Mouse (Mus musculus) kidney, adult 2 months (tissue): Measurements from ENCODE around the gene Rfx2. TPM values are rescaled to one million over a fixed set of nuclear protein-coding genes. Genes with fewer than 3 reads are reported as not detected.
A peak's percentile ranks its signal among the peaks of the same experiment; 100 is the strongest.

Experiments used
- DNase-seq: peaks from one replicate; pipeline ENCODE4 v3.0.0; 2021
- H3K27ac ChIP-seq: fragments of 200-500 bp; 2 replicates; pipeline ENCODE4 v1.5.1; 2012; ENCODE audit warnings: low read depth, low read length, control low read depth, inconsistent platforms; ENCODE audit not compliant: insufficient read depth
- H3K27me3 ChIP-seq: fragments of 200-500 bp; replicated peaks from 2 replicates; pipeline ENCODE4 v1.6.1; 2012; ENCODE audit warnings: mild to moderate bottlenecking, moderate library complexity, low read length, inconsistent platforms; ENCODE audit not compliant: control insufficient read depth, insufficient read depth
- H3K36me3 ChIP-seq: fragments of 200-500 bp; 2 replicates; pipeline ENCODE4 v1.6.1; 2012; ENCODE audit warnings: mild to moderate bottlenecking, moderate library complexity, low read length, inconsistent platforms; ENCODE audit not compliant: control insufficient read depth, insufficient read depth
- H3K4me1 ChIP-seq: fragments of 200-500 bp; 2 replicates; pipeline ENCODE4 v1.6.1; 2011; ENCODE audit warnings: low read length; ENCODE audit not compliant: control insufficient read depth, insufficient read depth
- H3K4me3 ChIP-seq: fragments of 200-500 bp; 2 replicates; pipeline ENCODE4 v1.5.1; 2011; ENCODE audit warnings: mild to moderate bottlenecking, low read depth, low read length, control low read depth; ENCODE audit not compliant: insufficient read depth
- CTCF ChIP-seq: fragments of 200-500 bp; conservative IDR thresholded peaks from 2 replicates; pipeline ENCODE4 v1.5.1; 2011; ENCODE audit warnings: low read depth, mild to moderate bottlenecking, control low read depth, low read length, moderate library complexity, mixed read lengths; ENCODE audit not compliant: insufficient read depth, insufficient read length
- POLR2A ChIP-seq: fragments of 200-500 bp; IDR thresholded peaks from one replicate; pipeline ENCODE4 v1.6.1; 2011; ENCODE audit warnings: low read depth, low read length, control low read depth
- WGBS: fragments of 180-500 bp; shearing (Covaris S2); methylation state at CpG from one replicate; pipeline ENCODE4 v1.1.7; 2018; 5-methylcytosine and 5-hydroxymethylcytosine counted together
- polyA plus RNA-seq: library from polyadenylated mRNA; depleted of rRNA; stranded (reverse); fragments of >200 nt; gene quantifications from 2 replicates; pipeline ENCODE4 v1.2.3, GENCODE M21; 2012

Gene Rfx2
- polyA plus RNA-seq, 1 experiment: 4.8 TPM

- Histone ChIP-seq H3K36me3 (no peaks in the 10 kb centered on the region), H3K27me3 (no peaks in the 10 kb centered on the region), H3K4me1 (0 out of 2 replicates have a peak, but pooled peaks cover 7% of the 10 kb centered on the region), H3K4me3 (no peak overlapping the region), H3K27ac (no peak overlapping the region)
- DNase-seq: peak; percentile 75
- TF ChIP-seq POLR2A (no peak), CTCF (peak; percentile 100)
- WGBS: 7% methylated on average over 9 of the region's 9 CpGs
Measured at GRCm38 (mm10) chr17:56808518-56808917, 22.3 kb downstream of the Rfx2 start.

GRCm38 (mm10) chr17:56805784-56806183 lies 25.0 kb downstream of the Rfx2 start:
- 86% methylated on average over 1 of the region's 1 CpGs for whole genome bisulfite sequencing
- no peak for DNase-seq
- 0 out of 2 replicates have a peak, but pooled peaks cover 7% of the 10 kb centered on the region for H3K4me1 ChIP-seq
- no peak overlapping the region for H3K4me3 ChIP-seq
- H3K27me3 ChIP-seq: no peaks in the 10 kb centered on the region
- no peaks in the 10 kb centered on the region for H3K36me3 ChIP-seq
- no peak for TF ChIP-seq CTCF
- no peak for TF ChIP-seq POLR2A
- H3K27ac ChIP-seq: no peak overlapping the region

- Histone ChIP-seq H3K27me3 (no peaks in the 10 kb centered on the region), H3K4me3 (no peak overlapping the region), H3K27ac (no peak overlapping the region), H3K4me1 (no peaks in the 10 kb centered on the region), H3K36me3 (no peaks in the 10 kb centered on the region)
- DNase-seq: no peak
- no peak for TF ChIP-seq POLR2A
- TF ChIP-seq CTCF: no peak
- 80% methylated on average over 5 of the region's 5 CpGs for WGBS
Measured at GRCm38 (mm10) chr17:56804952-56805351, 25.9 kb downstream of the Rfx2 start.

GRCm38 (mm10) chr17:56802065-56802464 lies 28.7 kb downstream of the Rfx2 start:
- TF ChIP-seq CTCF (no peak), POLR2A (no peak)
- H3K27me3 ChIP-seq: no peaks in the 10 kb centered on the region
- no peaks in the 10 kb centered on the region for H3K4me1 ChIP-seq
- WGBS: 88% methylated on average over 8 of the region's 8 CpGs
- H3K36me3 ChIP-seq: no peaks in the 10 kb centered on the region
- no peak overlapping the region for H3K4me3 ChIP-seq
- H3K27ac ChIP-seq: no peak overlapping the region
- DNase-seq: no peak

- H3K4me1 ChIP-seq: no peaks in the 10 kb centered on the region
- WGBS: 91% methylated on average over 3 of the region's 3 CpGs
- H3K4me3 ChIP-seq: no peak overlapping the region
- DNase-seq: no peak
- TF ChIP-seq CTCF (no peak), POLR2A (no peak)
- H3K27me3 ChIP-seq: no peaks in the 10 kb centered on the region
- no peaks in the 10 kb centered on the region for H3K36me3 ChIP-seq
- no peak overlapping the region for H3K27ac ChIP-seq
Measured at GRCm38 (mm10) chr17:56799276-56799675, 31.5 kb downstream of the Rfx2 start.

GRCm38 (mm10) chr17:56793614-56794319 lies 37.0 kb downstream of the Rfx2 start:
- H3K4me3 ChIP-seq: no peak overlapping the region
- no peak for TF ChIP-seq POLR2A
- WGBS: 83% methylated on average over 6 of the region's 6 CpGs

GRCm38 (mm10) chr17:56792588-56792987 lies 38.2 kb downstream of the Rfx2 start:
- Histone ChIP-seq H3K4me1 (no peaks in the 10 kb centered on the region), H3K36me3 (no peaks in the 10 kb centered on the region), H3K27me3 (no peaks in the 10 kb centered on the region), H3K4me3 (no peak overlapping the region), H3K27ac (no peak overlapping the region)
- no peak for DNase-seq
- 82% methylated on average over 3 of the region's 3 CpGs for WGBS
- TF ChIP-seq CTCF: no peak
- no peak for TF ChIP-seq POLR2A

More at GRCm38 (mm10) chr17:56793614-56794319, 37.0 kb downstream of the Rfx2 start:
- no peaks in the 10 kb centered on the region for H3K36me3 ChIP-seq
- no peaks in the 10 kb centered on the region for H3K27me3 ChIP-seq
- no peaks in the 10 kb centered on the region for H3K4me1 ChIP-seq
- H3K27ac ChIP-seq: no peak overlapping the region
- DNase-seq: no peak
